Mouse (Mus musculus) retina, adult 2 months (tissue): Measurements from ENCODE around the gene Gfod2.

Source experiments
- DNase-seq: peaks from one replicate; pipeline ENCODE4 v3.0.0-alpha.2; 2012; ENCODE audit warnings: low read depth, low spot score

Gene Gfod2

DNA sequence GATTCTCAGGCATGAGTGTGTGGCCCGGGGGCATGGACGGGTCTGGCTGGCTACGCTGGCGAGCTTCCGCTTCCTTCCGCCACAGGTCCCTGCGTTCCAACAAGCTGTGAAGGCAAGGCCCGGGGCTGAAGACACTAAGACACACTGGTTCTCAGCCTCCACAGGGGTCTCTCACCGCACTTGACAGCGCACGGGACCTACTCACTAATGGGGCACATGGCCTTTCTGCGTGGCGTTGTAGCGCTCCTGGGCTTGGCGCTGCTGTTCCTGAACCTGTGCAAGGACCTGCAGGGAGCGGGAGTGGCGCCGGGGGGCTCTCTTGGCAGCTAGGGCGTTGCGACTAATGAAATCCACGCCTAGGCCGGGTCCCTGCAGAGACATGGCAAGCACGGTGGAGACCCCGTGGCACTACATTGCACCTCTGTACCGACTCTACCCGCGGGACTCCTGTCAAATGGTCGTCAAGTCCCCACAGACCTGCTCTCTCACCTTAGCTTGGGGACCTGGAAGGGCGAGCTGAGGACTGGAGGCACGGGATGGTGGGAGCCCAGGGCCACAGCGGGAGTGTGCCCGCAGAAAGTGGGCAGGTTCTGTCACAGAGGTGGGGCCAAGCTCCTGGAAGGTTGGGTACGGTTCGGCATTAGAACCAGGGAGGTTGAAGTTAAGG, 54.2 kb downstream of the Gfod2 start:
- DNase-seq, result no peak

DNA sequence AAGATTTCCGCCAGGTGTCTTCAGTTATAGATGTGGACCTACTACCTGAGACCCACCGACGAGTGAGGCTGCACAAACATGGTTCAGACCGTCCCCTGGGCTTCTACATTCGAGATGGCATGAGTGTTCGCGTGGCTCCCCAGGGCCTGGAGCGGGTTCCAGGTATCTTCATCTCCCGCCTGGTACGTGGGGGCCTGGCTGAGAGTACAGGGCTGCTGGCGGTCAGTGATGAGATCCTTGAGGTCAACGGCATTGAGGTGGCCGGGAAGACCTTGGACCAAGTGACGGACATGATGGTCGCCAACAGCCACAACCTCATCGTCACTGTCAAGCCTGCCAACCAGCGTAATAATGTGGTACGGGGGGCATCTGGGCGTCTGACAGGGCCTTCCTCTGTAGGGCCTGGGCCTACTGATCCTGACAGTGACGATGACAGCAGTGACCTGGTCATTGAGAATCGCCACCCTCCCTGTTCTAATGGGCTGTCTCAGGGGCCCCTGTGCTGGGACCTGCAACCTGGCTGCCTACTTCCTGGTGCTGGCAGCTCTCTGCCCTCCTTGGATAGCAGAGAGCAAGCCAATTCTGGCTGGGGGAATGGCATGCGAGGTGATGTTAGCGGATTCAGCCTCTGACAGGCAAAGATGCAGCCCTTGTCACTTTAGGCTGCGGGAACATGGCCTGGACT, 55.6 kb downstream of the Gfod2 start:
- no peak for DNase-seq

DNA sequence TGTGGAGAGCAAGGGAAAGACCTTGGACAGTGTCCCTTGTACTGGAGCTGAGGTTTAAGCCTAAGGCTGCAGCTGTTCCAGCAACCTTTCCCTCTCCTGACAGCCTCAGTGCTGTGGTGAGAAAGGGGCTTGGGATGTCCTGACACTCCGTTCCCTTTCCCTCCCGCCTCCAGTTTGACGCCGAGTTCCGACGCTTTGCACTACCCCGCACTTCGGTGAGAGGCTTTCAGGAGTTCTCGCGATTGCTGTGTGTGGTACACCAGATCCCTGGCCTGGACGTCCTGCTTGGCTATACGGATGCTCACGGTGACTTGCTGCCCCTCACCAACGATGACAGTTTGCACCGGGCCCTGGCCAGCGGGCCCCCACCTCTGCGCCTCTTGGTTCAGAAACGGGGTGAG, 56.5 kb downstream of the Gfod2 start:
- no peak for DNase-seq

DNA sequence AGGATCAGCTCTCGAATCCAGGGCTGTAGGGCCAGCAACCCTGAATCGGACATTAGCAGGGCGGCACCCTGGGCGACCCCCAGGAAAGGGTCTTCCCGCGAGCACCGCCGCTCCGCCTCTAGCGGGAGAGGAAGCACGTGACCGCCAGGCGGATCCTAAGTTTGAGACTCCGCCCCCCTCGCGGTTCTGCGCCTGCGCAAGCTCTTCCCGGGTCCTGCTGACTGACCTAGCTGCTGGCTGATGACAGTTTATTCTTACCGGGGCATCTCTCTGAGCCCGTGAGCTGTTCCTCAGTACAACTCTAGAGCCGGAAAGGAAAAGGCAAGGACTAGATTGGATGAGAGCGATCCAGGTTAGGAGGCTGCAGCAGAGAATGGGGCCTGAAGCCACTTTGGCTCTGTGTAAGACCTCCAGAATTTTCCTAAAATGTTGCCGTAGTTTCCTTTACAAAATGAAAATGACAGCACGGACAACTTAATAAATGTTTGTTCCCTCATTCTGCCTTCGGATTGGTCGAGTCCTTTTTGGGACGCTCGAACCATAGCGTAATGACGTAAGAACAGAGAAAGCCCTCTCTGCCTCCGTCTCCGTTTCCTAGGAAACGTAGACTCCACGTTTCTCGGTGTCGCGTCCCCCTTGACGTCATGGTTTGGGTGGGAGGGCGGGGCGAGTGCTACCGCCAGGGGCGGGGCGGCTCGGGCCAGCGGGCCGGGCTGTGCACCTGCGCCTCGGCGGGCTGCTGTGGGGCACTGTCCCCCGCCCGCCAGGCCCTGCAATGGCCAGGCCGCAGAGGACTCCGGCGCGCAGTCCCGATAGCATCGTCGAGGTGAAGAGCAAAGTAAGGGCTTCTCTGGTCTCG, 57.3 kb downstream of the Gfod2 start, which contains the start of the genes Acd and Pard6a:
Gene Acd (minus strand): TSS at position 137 of the 859 bp plus-strand sequence.
Gene Pard6a (plus strand): TSS at position 183 of the 859 bp plus-strand sequence.
- DNase-seq, result peak; percentile 89

DNA sequence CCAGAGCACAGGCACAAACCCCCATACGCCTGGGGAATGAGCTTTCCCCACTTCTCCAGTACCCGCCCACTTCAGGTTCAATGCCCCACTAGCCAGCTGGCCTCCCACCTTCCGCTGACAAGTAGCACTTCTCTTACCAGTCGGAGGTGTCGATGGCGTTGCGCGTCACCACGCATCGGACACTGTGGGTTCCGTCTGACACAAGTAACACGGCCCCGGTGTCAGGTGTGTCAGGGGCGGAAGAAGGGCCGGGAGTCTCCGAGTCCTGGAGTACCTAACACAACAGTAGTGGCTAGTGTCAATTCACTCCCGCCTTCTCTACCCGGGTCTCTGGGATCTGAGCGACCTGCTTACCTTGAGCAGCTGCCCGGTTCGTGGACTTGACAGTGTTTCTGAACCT, 57.9 kb downstream of the Gfod2 start:
- no peak for DNase-seq

DNA sequence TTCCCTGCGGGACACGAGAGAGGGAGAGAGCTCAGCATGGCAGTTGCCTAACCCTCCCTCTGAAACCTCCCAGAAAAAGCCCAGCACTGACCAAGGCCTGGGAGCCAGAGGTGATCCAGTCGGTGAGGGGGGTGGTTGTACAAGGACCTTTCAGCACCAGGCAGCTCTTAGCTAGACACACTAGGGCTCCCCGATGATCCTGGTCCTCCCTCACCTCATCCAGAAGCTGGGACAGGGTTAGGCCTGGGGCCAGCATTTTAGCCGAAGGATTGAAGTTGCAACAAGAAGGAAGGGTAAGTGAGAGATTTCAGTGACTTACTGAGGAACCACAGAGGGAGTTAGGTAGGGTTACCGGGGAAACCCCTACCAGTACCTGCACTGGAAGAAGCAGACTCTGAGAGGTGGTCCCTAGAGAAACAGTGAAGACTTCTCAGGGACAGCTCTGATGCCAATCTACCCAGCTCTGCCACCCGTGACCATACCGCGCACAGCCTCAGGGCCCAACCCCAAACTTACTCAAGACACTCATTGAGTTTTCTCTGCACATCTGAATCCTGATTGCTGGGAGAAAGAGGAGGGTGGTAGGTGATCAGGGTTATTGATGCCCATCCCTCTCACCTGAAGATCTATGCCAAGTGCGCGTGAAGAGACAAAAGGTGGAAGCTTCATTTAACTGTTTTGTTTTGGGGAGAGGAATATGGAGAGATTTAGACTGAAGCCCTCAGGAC, 58.8 kb downstream of the Gfod2 start:
- no peak for DNase-seq

DNA sequence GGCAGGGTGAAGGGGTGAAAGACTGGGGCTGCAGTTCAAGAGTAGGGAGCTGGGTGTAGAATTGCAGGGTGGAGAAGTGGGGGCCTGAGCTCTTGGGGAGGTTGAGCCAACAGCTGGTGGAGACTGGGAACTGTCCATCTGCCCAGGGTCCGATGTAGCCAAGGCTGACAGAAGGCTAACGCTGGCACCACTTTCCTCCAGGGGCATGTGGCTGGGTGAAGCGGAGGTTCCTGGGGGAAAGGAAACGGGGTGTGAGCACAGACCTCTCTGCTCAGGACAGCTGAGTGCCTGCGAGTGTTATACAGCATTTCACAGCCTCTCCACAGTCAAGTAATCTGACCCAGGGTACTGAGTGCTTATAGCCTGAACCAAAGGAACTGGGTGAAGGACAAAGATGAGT, 59.7 kb downstream of the Gfod2 start:
- no peak for DNase-seq

DNA sequence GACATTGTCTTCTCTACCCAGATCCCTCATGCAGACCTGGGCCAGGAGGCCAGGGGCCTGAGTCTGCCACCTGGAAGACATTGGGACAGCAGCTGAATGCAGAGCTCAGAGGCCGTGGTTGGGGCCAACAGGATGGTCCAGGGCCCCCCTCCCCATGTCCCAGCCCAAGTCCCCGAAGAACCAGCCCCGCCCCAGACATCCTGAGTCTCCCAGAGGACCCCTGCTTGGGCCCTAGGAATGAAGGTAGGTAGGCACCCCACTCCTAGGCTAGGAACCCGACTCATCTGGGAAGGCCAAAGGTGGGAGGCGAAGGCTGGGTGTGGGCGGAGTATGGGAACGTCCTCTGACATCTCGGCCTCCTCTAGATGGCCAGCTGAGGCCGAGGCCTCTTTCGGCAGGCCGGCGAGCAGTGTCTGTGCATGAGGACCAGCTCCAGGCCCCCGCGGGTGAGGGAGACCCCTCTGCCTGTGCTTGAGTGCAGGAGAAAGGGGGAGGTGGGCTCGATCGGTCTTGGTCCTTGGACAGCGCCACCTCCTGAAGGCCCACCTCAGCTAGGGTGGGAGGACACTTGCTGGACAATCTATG, 61.2 kb downstream of the Gfod2 start:
- DNase-seq, result no peak

DNA sequence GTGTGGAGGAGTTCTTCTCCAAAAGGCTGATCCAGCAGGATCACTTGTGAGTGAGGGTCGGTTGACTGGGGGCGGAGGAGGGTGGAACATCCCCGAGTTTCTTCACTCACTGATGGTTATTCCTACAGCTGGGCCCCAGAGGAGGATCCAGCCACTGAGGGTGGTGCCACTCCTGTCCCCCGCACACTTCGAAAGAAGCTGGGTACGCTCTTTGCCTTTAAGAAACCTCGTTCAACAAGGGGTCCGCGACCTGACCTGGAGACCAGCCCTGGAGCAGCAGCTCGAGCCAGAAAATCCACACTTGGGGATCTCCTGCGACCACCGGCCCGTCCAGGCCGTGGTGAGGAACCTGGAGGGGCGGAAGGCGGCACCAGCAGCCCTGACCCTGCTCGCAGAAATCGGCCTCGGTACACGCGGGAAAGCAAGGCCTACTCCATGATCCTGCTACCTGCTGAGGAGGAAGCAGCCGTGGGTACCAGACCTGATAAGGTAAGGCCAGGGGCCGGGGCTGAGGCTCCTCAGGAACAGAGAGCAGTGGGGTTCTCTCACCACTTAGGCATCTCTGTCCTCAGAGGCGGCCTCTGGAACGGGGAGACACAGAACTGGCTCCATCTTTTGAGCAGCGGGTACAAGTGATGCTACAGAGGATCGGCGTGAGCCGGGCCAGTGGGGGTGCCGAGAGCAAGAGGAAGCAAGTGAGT, 63.2 kb downstream of the Gfod2 start:
- no peak for DNase-seq

DNA sequence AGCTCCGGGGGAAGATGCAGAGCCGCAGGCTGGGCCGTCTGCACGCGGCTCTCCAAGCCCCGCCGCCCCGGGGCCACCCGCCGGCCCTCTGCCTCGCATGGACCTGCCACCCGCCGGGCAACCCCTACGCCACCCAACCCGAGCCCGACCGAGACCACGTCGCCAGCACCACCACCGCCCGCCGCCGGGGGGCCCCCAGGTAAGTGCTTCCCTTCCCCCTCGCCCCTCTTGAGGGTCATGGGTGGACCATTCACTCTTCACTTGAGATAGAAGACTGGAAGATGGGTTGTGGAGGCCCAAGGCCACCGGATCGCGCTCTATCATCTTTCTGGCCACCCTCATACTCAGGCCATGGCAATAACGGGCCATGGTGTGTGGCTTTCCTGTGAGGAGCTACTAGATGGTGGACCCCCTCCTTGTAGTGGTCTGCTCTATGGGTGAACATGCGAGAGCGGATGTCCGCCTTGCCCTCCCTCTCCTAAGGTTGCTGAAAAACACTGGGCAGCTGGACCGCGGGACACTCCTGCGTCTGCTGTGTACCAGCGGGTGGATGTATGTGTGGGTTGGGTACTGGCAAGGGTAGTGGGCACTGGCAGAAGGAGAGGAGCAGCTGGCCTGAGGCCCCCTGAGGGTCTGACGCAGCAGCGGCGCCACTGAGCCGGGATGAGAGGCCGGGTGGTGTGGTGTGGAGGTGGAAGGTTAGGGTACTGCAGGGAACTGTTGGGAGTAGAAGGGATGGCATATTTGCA, 64.2 kb downstream of the Gfod2 start:
- DNase-seq, result no peak

DNA sequence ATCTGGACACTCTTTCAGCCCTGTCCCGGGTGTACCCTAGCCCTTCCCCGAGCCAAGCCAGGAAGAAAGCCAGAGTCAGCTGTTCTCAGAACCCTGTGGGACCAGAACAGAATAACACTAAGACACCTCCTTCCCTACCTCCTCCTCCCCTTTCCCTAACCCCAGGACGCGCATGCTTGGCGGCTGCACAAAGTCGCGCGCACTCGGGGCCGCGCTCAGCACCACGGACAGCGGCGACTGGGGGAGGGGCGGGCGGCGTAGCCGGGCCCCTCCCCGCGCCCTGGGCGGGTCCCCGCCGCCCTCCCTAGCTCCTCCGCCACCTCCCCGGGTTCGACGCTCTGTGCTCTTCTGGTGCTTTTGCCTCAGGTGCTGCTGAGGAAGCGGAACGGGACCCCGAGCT, 64.8 kb downstream of the Gfod2 start:
- DNase-seq, result peak; percentile 44

DNA sequence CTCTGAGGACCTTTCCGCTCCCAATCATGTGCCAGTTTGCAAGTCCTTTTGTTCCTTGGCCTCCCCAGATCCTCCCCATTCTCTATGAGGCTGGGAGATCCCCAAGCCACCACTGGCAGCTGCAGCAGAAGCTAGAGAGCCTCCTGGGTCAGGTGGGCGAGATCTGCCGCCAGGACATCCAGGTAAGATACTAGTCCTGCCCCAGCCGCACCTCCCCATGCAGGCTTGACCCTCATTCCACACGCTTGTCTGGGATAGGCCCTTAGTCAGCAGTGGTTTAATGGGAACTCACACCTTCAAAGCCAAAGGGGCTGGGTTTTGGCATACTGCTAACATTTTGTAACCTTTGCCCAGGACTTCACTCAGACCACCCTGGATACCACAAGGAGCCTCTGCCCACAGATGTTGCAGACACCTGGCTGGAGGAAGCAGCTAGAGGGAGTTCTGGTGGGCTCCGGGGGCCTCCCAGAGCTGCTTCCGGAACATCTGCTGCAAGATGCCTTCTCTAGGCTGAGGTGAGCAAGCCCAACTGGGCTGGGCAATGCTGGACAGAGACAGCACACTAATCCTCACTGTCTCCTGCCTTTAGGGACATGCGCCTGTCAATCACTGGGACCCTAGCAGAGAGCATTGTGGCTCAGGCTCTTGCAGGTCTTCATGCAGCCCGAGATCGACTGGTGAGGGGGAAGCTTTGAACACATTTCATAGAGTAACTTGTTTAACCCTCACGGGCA, 65.8 kb downstream of the Gfod2 start:
- no peak for DNase-seq

DNA sequence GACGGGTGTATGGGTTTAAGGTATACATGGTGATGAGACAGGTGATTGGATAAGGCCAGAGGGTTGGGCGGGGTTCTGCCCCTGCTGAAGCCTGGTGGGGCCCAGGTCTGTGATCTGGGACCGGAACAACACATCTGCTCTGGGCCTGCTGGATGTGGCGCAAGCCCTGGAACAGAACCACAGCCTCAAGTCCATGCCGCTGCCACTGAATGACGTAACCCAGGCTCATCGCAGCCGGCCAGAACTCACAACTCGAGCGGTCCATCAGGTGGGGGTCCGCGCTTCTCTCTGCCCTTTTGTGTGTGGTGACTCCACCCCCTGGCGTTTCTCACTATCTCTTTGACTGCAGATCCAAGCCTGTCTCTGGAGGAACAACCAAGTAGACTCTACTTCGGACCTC, 67.5 kb downstream of the Gfod2 start:
- DNase-seq, result no peak

DNA sequence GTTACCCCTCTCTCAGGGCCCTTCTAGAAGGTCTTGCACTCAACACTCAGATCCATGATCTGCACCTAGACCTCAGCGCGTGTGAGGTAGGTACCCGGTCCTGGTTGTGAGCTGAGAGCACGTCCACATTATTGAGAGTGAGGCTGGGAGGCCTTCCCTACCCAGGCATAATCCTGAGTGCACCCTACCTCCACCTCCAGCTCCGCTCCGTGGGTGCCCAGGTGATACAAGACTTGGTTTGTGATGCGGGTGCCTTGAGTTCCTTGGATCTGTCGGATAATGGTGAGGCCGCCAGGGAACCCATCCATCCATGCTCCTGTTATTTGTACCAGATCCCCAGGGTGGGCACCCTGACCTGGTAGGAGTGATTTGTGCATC, 68.5 kb downstream of the Gfod2 start:
- no peak for DNase-seq

DNA sequence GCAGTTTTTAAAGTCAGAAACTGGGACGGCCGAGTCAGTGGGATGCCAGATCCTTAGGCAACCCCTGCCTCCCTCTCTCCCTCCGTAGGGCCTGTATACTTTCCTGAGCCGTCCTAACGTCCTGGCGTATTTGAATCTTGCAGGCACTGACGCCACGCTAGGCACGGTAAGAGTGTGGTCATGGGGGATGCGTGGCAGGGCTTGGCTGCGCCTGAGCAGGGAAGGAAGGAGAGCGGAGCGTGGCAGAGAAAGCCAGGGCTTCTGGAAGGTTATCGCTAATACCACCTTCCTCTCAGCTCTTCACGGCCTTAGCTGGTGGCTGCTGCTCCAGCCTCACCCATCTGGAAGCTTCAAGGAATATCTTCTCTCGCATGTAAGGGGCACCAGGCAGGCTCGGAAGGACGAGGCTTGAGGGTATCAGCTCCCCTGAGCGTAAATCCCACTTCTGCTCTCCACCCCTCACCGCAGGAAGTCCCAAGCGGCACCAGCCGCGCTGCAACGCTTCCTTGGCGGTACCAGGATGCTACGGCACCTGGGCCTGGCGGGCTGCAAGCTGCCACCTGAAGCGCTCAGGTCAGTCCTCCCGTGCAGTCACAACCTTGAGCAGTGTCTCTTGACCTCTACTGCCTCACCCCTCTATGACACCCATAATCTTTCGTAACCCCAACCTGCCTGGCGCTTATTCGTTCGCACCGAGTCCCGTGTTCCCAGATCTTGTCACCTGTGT, 69.0 kb downstream of the Gfod2 start:
- DNase-seq, result no peak

DNA sequence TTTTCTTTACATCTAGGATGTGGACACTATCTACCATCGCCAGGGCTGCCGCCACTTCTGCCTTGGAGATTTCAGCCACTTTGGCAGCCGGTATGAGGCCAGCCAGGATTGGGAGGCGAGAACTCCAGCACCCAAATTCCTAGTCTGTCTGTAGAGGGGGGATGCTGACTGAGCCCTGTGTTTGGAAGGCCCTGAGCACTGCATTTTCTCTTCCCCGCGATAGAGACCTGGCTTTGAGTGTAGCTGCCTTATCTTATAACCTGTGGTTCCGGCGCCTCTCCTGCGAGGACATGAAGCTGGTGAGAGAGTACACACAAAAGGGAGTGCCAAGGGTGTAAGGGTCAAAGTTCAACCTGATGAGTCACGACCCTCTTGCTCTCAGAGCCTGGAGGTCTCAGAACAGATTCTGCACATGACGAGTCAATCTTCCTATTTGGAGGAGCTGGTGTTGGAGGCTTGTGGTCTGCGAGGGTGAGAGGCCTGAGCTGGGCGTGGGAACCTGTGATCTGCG, 70.2 kb downstream of the Gfod2 start:
- no peak for DNase-seq

DNA sequence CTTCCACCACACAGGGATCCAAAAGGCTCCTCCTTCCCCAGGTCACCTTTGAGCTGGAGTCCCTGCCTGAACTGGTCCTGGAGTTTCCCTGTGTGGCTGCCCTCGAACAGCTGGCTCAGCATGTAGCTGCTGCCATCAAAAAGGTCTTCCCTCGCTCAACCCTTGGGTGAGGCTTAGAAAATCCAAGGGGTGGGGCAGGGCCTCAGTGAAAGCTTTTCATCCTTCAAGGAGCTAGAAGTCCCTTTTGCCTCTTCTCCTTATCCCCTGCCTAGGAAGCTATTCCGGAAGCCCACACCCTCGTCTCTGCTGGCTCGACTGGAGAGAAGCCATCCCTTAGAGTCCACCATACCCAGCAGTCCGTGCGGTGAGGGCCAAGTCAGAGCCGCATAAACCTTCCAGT, 71.0 kb downstream of the Gfod2 start:
- no peak for DNase-seq

DNA sequence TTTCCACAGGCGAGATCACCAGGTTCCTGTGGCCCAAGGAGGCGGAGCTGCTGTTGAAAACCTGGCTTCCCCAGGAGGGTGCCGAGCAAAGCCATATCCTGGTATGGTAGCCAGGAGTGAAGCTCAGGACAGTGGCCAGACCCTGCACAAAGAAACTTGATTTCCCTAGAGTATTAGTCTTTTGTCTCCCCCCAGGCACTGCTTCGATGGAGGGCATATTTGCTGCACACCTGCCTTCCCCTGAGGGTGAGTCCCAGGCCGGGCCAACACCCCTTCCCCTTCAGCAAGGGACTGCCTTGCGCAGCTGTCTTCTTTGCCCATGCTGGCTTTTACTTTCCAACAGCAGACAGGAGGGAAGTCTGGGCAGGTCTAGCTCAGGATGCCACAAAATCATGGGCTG, 71.9 kb downstream of the Gfod2 start:
- no peak for DNase-seq
